Mouse (Mus musculus): Measurements from ENCODE around the gene Bcam. TPM values are rescaled to one million over a fixed set of nuclear protein-coding genes. Genes with fewer than 3 reads are reported as not detected.

Gene Bcam
- total and polyA plus RNA-seq, 3 experiments: 190 to 240 (median 214) TPM

GRCm38 (mm10) chr7:19742468-19742867 lies 28.3 kb downstream of the Bcam start:
- no peak overlapping the region for H3K9ac ChIP-seq (ENCODE audit: low read depth, low read length)
- no peak overlapping the region for H3K4me3 ChIP-seq
- H3K27me3 ChIP-seq (ENCODE audit: control insufficient read depth, insufficient read depth, low read length): no peaks in the 10 kb centered on the region
- no peaks in the 10 kb centered on the region for H3K36me3 ChIP-seq (ENCODE audit: control insufficient read depth, insufficient read depth, low read length)
- 74% methylated on average over 5 of the region's 5 CpGs for WGBS
- TF ChIP-seq EP300 (IDR thresholded peaks at IDR 0.05; ENCODE audit: insufficient read depth, low read depth, low read length) (no peak), CTCF (IDR thresholded peaks at IDR 0.05) (no peak)
- H3K27ac ChIP-seq: no peak overlapping the region
- no peak for DNase-seq
- intact Hi-C loops (cut with DNase I): loop anchor here (2.0 kb wide), 1 partner anchor 18 kb away; no protein-coding TSS in a partner anchor
- peaks cover 9% of the 10 kb centered on the region for H3K4me1 ChIP-seq (ENCODE audit: control insufficient read depth, insufficient read depth, low read length)
- no peaks in the 10 kb centered on the region; the same call in 1 of the 2 replicates for H3K79me2 ChIP-seq (replicated peaks; ENCODE audit: control insufficient read depth, insufficient read depth, low read length)

- no peaks in the 10 kb centered on the region for H3K36me3 ChIP-seq (ENCODE audit: control insufficient read depth, insufficient read depth, low read length)
- H3K4me1 ChIP-seq (ENCODE audit: control insufficient read depth, insufficient read depth, low read length): peaks cover 8% of the 10 kb centered on the region
- no peak overlapping the region for H3K4me3 ChIP-seq
- peak in 1 of 2 experiments; percentile 30 for DNase-seq
- intact Hi-C loops (cut with DNase I): loop anchor here (2.0 kb wide), 1 partner anchor 17 kb away; no protein-coding TSS in a partner anchor
- 39% methylated on average over 8 of the region's 8 CpGs for WGBS
- H3K27ac ChIP-seq: no peak overlapping the region
- TF ChIP-seq POLR2A (IDR thresholded peaks at IDR 0.05; ENCODE audit: insufficient read depth, low read depth, low read length): no peak
- TF ChIP-seq EP300 (IDR thresholded peaks at IDR 0.05; ENCODE audit: insufficient read depth, low read depth, low read length): no peak
- TF ChIP-seq CTCF (IDR thresholded peaks at IDR 0.05): no peak
- no peaks in the 10 kb centered on the region; the same call in 1 of the 2 replicates for H3K79me2 ChIP-seq (replicated peaks; ENCODE audit: control insufficient read depth, insufficient read depth, low read length)
- no peak overlapping the region for H3K9ac ChIP-seq (ENCODE audit: low read depth, low read length)
- H3K27me3 ChIP-seq (ENCODE audit: control insufficient read depth, insufficient read depth, low read length): no peaks in the 10 kb centered on the region
Measured at GRCm38 (mm10) chr7:19741329-19742031, 29.3 kb downstream of the Bcam start.

GRCm38 (mm10) chr7:19740269-19740668 lies 30.5 kb downstream of the Bcam start:
- 72% methylated on average over 11 of the region's 11 CpGs for WGBS
- intact Hi-C loops (cut with DNase I): no loop called here
- TF ChIP-seq EP300 (IDR thresholded peaks at IDR 0.05; ENCODE audit: insufficient read depth, low read depth, low read length): no peak
- no peak for TF ChIP-seq POLR2A (IDR thresholded peaks at IDR 0.05; ENCODE audit: insufficient read depth, low read depth, low read length)
- TF ChIP-seq CTCF (IDR thresholded peaks at IDR 0.05): peak; percentile 54

GRCm38 (mm10) chr7:19738771-19739170 lies 32.0 kb downstream of the Bcam start:
- H3K4me3 ChIP-seq: no peak overlapping the region
- H3K4me1 ChIP-seq (ENCODE audit: control insufficient read depth, insufficient read depth, low read length): peaks cover under 1% of the 10 kb centered on the region; the same call in 1 of the 2 replicates
- H3K9ac ChIP-seq (ENCODE audit: low read depth, low read length): no peak overlapping the region
- H3K36me3 ChIP-seq (ENCODE audit: control insufficient read depth, insufficient read depth, low read length): no peaks in the 10 kb centered on the region
- 93% methylated on average over 3 of the region's 3 CpGs for WGBS
- H3K79me2 ChIP-seq (replicated peaks; ENCODE audit: control insufficient read depth, insufficient read depth, low read length): no peaks in the 10 kb centered on the region; the same call in 1 of the 2 replicates
- intact Hi-C loops (cut with DNase I): no loop called here
- DNase-seq: no peak
- TF ChIP-seq CTCF (IDR thresholded peaks at IDR 0.05): peak; percentile 44
- TF ChIP-seq EP300 (IDR thresholded peaks at IDR 0.05; ENCODE audit: insufficient read depth, low read depth, low read length): no peak
- H3K27me3 ChIP-seq (ENCODE audit: control insufficient read depth, insufficient read depth, low read length): no peaks in the 10 kb centered on the region
- no peak overlapping the region for H3K27ac ChIP-seq

More at GRCm38 (mm10) chr7:19740269-19740668, 30.5 kb downstream of the Bcam start:
- peaks cover 5% of the 10 kb centered on the region for H3K4me1 ChIP-seq (ENCODE audit: control insufficient read depth, insufficient read depth, low read length)
- no peaks in the 10 kb centered on the region for H3K36me3 ChIP-seq (ENCODE audit: control insufficient read depth, insufficient read depth, low read length)
- H3K9ac ChIP-seq (ENCODE audit: low read depth, low read length): no peak overlapping the region
- H3K79me2 ChIP-seq (replicated peaks; ENCODE audit: control insufficient read depth, insufficient read depth, low read length): no peaks in the 10 kb centered on the region; the same call in 1 of the 2 replicates
- H3K27me3 ChIP-seq (ENCODE audit: control insufficient read depth, insufficient read depth, low read length): no peaks in the 10 kb centered on the region
- no peak overlapping the region for H3K27ac ChIP-seq
- H3K4me3 ChIP-seq: no peak overlapping the region
- no peak for DNase-seq

GRCm38 (mm10) chr7:19736389-19737057 lies 34.3 kb downstream of the Bcam start:
- no peak overlapping the region for H3K4me3 ChIP-seq
- no peak overlapping the region for H3K27ac ChIP-seq
- H3K27me3 ChIP-seq (ENCODE audit: control insufficient read depth, insufficient read depth, low read length): no peaks in the 10 kb centered on the region
- 69% methylated on average over 16 of the region's 16 CpGs for WGBS
- no peak overlapping the region for H3K9ac ChIP-seq (ENCODE audit: low read depth, low read length)
- TF ChIP-seq EP300 (IDR thresholded peaks at IDR 0.05; ENCODE audit: insufficient read depth, low read depth, low read length) (no peak), CTCF (IDR thresholded peaks at IDR 0.05) (no peak), POLR2A (IDR thresholded peaks at IDR 0.05; ENCODE audit: insufficient read depth, low read depth, low read length) (no peak)
- no peaks in the 10 kb centered on the region for H3K79me2 ChIP-seq (replicated peaks; ENCODE audit: control insufficient read depth, insufficient read depth, low read length)
- no peaks in the 10 kb centered on the region for H3K36me3 ChIP-seq (ENCODE audit: control insufficient read depth, insufficient read depth, low read length)
- no peak for DNase-seq
- intact Hi-C loops (cut with DNase I): no loop called here
- peaks cover 3% of the 10 kb centered on the region for H3K4me1 ChIP-seq (ENCODE audit: control insufficient read depth, insufficient read depth, low read length)

- Histone ChIP-seq H3K27me3 (ENCODE audit: control insufficient read depth, insufficient read depth, low read length) (no peaks in the 10 kb centered on the region), H3K36me3 (ENCODE audit: control insufficient read depth, insufficient read depth, low read length) (no peaks in the 10 kb centered on the region), H3K27ac (peak overlapping the region; percentile 33; the same call in 1 of the 2 replicates), H3K9ac (ENCODE audit: low read depth, low read length) (no peak overlapping the region), H3K4me1 (ENCODE audit: control insufficient read depth, insufficient read depth, low read length) (peaks cover 3% of the 10 kb centered on the region), H3K4me3 (no peak overlapping the region), H3K79me2 (replicated peaks; ENCODE audit: control insufficient read depth, insufficient read depth, low read length) (no peaks in the 10 kb centered on the region)
- no peak for DNase-seq
- TF ChIP-seq CTCF (IDR thresholded peaks at IDR 0.05): no peak
- no peak for TF ChIP-seq POLR2A (IDR thresholded peaks at IDR 0.05; ENCODE audit: insufficient read depth, low read depth, low read length)
- TF ChIP-seq EP300 (IDR thresholded peaks at IDR 0.05; ENCODE audit: insufficient read depth, low read depth, low read length): no peak
- 47% methylated on average over 10 of the region's 10 CpGs for WGBS
- intact Hi-C loops (cut with DNase I): no loop called here
Measured at GRCm38 (mm10) chr7:19734178-19734666, 36.6 kb downstream of the Bcam start.

Measured in heart, adult 2 months (tissue).